Comparison of ENCODE assay signal across 7 mouse cellular contexts in genomic region chr2:31151892-31152812, GRCm38 (mm10). TPM values are rescaled to one million over a fixed set of nuclear protein-coding genes. Genes with fewer than 3 reads are reported as not detected.
A peak's percentile ranks its signal among the peaks of the same experiment; 100 is the strongest.
DNase-seq lines count a peak whose midpoint lies in the region; ATAC-seq and TF ChIP-seq lines count a peak whose summit lies in the region.

TSS of gene Gpr107 (plus strand) at chr2:31152316.

- DNase-seq in adrenal gland, postnatal 14 days = peak; percentile 93
- peak; percentile 92 for DNase-seq in embryonic facial prominence, embryonic 10.5 days (ENCODE audit: low spot score)
- DNase-seq in kidney, adult 11 months = peak; percentile 82
- peak; percentile 56 to 82 for DNase-seq in spleen, adult 2 months (ENCODE audit: low read depth in 1 of 2, low spot score in 2 of 2)

- H3K4me1 ChIP-seq in embryonic facial prominence, embryonic 10.5 days = peaks cover 28% of the 10 kb centered on the region
- H3K4me1 ChIP-seq in limb, embryonic 12.5 days (replicated peaks) = peaks cover 19% of the 10 kb centered on the region
- H3K4me1 ChIP-seq in midbrain, embryonic 15.5 days = peaks cover 24% of the 10 kb centered on the region
- peaks cover 2% of the 10 kb centered on the region; the same call in 1 of the 2 replicates for H3K4me1 ChIP-seq in spleen, adult 2 months (ENCODE audit: control insufficient read depth, insufficient read depth, insufficient read length)

- peak within 1 kb of the TSS; percentile 91 for H3K9ac ChIP-seq in limb, embryonic 12.5 days (replicated peaks)
- H3K9ac ChIP-seq in midbrain, embryonic 15.5 days = peak within 1 kb of the TSS; percentile 85

- TF ChIP-seq CTCF in spleen, adult 2 months (IDR thresholded peaks at IDR 0.05; ENCODE audit: extremely low read depth, insufficient read depth, insufficient read length, insufficient replicate concordance) = no peak

- peak; percentile 91 for ATAC-seq in granulocyte monocyte progenitor cell, adult 5-6 weeks (replicated peaks; ENCODE audit: poor library complexity, severe bottlenecking)
- ATAC-seq in limb, embryonic 12.5 days (ENCODE audit: insufficient number of reproducible peaks, insufficient read depth, low FRiP score, low TSS enrichment, low read depth) = peak; percentile 93
- ATAC-seq in midbrain, embryonic 15.5 days (replicated peaks) = peak; percentile 96

- H3K36me3 ChIP-seq in embryonic facial prominence, embryonic 10.5 days (replicated peaks) = peaks cover 23% of the 10 kb centered on the region
- peaks cover 24% of the 10 kb centered on the region for H3K36me3 ChIP-seq in limb, embryonic 12.5 days
- H3K36me3 ChIP-seq in midbrain, embryonic 15.5 days (replicated peaks) = 0 out of 2 replicates have a peak, but pooled peaks cover 6% of the 10 kb centered on the region
- H3K36me3 ChIP-seq in spleen, adult 2 months (ENCODE audit: control insufficient read depth, insufficient read depth, low read length) = 0 out of 2 replicates have a peak, but pooled peaks cover 2% of the 10 kb centered on the region

- H3K4me3 ChIP-seq in embryonic facial prominence, embryonic 10.5 days = peak within 1 kb of the TSS; percentile 98
- H3K4me3 ChIP-seq in limb, embryonic 12.5 days (replicated peaks) = peak within 1 kb of the TSS; percentile 96
- H3K4me3 ChIP-seq in midbrain, embryonic 15.5 days = peak within 1 kb of the TSS; percentile 82
- H3K4me3 ChIP-seq in spleen, adult 2 months (ENCODE audit: extremely low read depth, insufficient read depth, insufficient read length) = peak within 1 kb of the TSS; percentile 100

- H3K27ac ChIP-seq in embryonic facial prominence, embryonic 10.5 days (replicated peaks) = peak within 1 kb of the TSS; percentile 91
- peak within 1 kb of the TSS; percentile 75 for H3K27ac ChIP-seq in limb, embryonic 12.5 days
- peak within 1 kb of the TSS; percentile 84 for H3K27ac ChIP-seq in midbrain, embryonic 15.5 days
- peak within 1 kb of the TSS; percentile 66 for H3K27ac ChIP-seq in spleen, adult 2 months (ENCODE audit: insufficient read depth, low read length)

- H3K27me3 ChIP-seq in embryonic facial prominence, embryonic 10.5 days (replicated peaks; ENCODE audit: low read depth, poor library complexity, severe bottlenecking) = no peaks in the 10 kb centered on the region
- no peaks in the 10 kb centered on the region for H3K27me3 ChIP-seq in limb, embryonic 12.5 days
- no peaks in the 10 kb centered on the region for H3K27me3 ChIP-seq in midbrain, embryonic 15.5 days (replicated peaks)
- no peaks in the 10 kb centered on the region for H3K27me3 ChIP-seq in spleen, adult 2 months (ENCODE audit: control insufficient read depth, insufficient read depth, low read length)

- no peaks in the 10 kb centered on the region for H3K9me3 ChIP-seq in embryonic facial prominence, embryonic 10.5 days
- no peaks in the 10 kb centered on the region for H3K9me3 ChIP-seq in limb, embryonic 12.5 days
- H3K9me3 ChIP-seq in midbrain, embryonic 15.5 days = no peaks in the 10 kb centered on the region

- under 1% methylated on average over 53 of the region's 53 CpGs for WGBS in embryonic facial prominence, embryonic 10.5 days
- WGBS in limb, embryonic 12.5 days = under 1% methylated on average over 53 of the region's 53 CpGs
- WGBS in midbrain, embryonic 15.5 days = under 1% methylated on average over 53 of the region's 53 CpGs
- WGBS in spleen, adult 2 months = 1% methylated on average over 53 of the region's 53 CpGs

- H3K4me2 ChIP-seq in limb, embryonic 12.5 days = peak within 1 kb of the TSS; percentile 83
- H3K4me2 ChIP-seq in midbrain, embryonic 15.5 days = peak within 1 kb of the TSS; percentile 74

- TF ChIP-seq POLR2A in spleen, adult 2 months (IDR thresholded peaks at IDR 0.05; ENCODE audit: low read depth, low read length) = peak; percentile 59

RNA-seq across cellular contexts. Expression of gene Gpr107, which starts in this region (rescaled TPM):
- 46.8 and 48.1 TPM in 2 replicates for total RNA-seq in adrenal gland, postnatal 14 days (2021)
- 28.7 and 32.4 TPM in 2 replicates for polyA plus RNA-seq in embryonic facial prominence, embryonic 10.5 days (2016; fragmentation: Nextera tagmentation; extraction: Ambion mirVana)
- total RNA-seq in granulocyte monocyte progenitor cell, adult 5-6 weeks (2014; fragmentation: Nextera tagmentation) = 12.8 and 13.5 TPM in 2 replicates
- 16.4 and 16.9 TPM in 2 replicates for total RNA-seq in granulocyte monocyte progenitor cell, adult 5-6 weeks (2017)
- 36.4 and 38.9 TPM in 2 replicates for polyA plus RNA-seq in limb, embryonic 12.5 days (2016; fragmentation: Nextera tagmentation; extraction: Ambion mirVana)
- polyA plus RNA-seq in midbrain, embryonic 15.5 days (2015; fragmentation: Nextera tagmentation; extraction: Ambion mirVana) = 39.6 and 41.0 TPM in 2 replicates
- polyA plus RNA-seq in spleen, adult 2 months (2012; rRNA removed) = 15.0 and 15.1 TPM in 2 replicates

Comparison
In these comparisons a context has a peak if more than half of its experiments do, and no peak if none do; other contexts are left out.
1. Peak in every context shown above with its lines: DNase-seq, ATAC-seq, H3K4me3 ChIP-seq and H3K27ac ChIP-seq.